Mouse (Mus musculus): ENCODE measurements around the gene Maml3. TPM values are rescaled to one million over a fixed set of nuclear protein-coding genes. Genes with fewer than 3 reads are reported as not detected.

Gene Maml3
- polyA plus RNA-seq, 1 experiment from 2014 or later: 5.7 TPM

DNA sequence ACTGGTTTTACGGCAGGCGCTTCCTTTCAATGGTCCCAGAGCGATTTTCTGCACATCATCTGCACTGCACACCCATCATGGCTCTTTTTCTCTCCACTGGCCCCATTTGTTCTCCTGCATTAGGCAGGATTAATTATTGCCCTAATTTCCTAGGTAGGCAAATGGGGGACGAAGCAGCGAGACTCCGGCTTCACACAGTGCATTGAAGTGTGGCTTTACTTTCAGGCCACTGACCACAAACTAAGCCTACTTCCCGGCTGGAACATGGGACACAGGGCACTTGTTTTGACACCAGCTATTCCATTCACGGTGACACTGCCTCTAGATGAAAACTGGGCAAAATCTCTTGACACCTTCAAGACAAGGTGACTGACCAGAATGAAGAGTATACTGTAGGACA lies 358.1 kb downstream of the Maml3 start:
- H3K9ac ChIP-seq (ENCODE audit: low read depth, low read length): no peak overlapping the region
- no peaks in the 10 kb centered on the region for H3K9me3 ChIP-seq (replicated peaks; ENCODE audit: control insufficient read depth, low read length, poor library complexity, severe bottlenecking)
- peaks cover 22% of the 10 kb centered on the region for H3K4me1 ChIP-seq (ENCODE audit: control insufficient read depth, insufficient read depth, low read length)
- H3K4me2 ChIP-seq (ENCODE audit: low read length): no peak overlapping the region
- no peak for ATAC-seq
- H3K27me3 ChIP-seq (ENCODE audit: control insufficient read depth, insufficient read depth, low read depth, low read length): no peaks in the 10 kb centered on the region
- H3K36me3 ChIP-seq (ENCODE audit: control insufficient read depth, insufficient read depth, low read length): no peaks in the 10 kb centered on the region
- H3K27ac ChIP-seq (ENCODE audit: low read length): no peak overlapping the region
- H3K4me3 ChIP-seq (ENCODE audit: low read depth, low read length): no peak overlapping the region
- 65% methylated on average over 8 of the region's 8 CpGs for WGBS

DNA sequence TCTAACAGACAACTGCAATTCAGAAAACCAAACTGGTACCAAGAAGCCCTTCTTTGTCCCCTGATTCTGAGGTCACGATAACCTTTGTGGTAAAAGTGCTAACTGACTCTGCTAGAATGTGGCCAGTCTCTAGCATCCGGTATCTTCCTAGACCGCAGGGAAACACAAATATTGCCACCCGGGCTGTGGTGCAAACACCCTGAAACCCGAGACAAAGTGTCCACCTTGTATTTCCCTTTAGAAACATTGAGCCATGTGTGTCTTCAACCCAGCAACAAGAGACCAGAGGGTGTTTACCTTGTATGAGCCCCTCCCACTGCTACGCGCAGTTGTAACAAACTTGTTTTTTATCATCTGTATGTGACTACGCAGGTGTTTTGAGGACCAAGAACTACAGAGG lies 359.7 kb downstream of the Maml3 start:
- Histone ChIP-seq H3K27me3 (ENCODE audit: control insufficient read depth, insufficient read depth, low read depth, low read length) (no peaks in the 10 kb centered on the region), H3K4me1 (ENCODE audit: control insufficient read depth, insufficient read depth, low read length) (peaks cover 25% of the 10 kb centered on the region), H3K27ac (ENCODE audit: low read length) (no peak overlapping the region), H3K4me2 (ENCODE audit: low read length) (no peak overlapping the region), H3K36me3 (ENCODE audit: control insufficient read depth, insufficient read depth, low read length) (no peaks in the 10 kb centered on the region), H3K9ac (ENCODE audit: low read depth, low read length) (no peak overlapping the region), H3K9me3 (replicated peaks; ENCODE audit: control insufficient read depth, low read length, poor library complexity, severe bottlenecking) (no peaks in the 10 kb centered on the region), H3K4me3 (ENCODE audit: low read depth, low read length) (no peak overlapping the region)
- WGBS: 93% methylated on average over 8 of the region's 8 CpGs
- ATAC-seq: no peak

DNA sequence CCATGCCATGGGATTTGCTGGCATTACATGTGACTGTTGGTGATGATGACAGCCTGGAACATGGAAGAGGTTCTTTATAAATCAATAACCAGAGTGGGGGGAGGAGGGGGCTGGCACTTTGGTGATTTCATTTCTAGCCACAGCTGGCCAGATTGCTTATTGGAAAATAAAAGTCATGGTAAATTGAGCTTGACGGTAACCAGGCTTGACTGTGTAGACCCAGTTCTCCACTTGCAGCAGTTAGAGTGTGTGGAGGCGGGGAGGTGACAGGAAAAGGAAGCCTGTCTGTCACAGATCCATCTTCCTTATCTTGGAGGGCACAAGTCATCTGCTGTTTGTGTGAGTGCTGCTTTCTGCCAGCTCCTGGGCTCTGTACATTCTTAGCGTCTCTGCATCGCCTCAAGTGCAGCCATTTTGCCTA lies 360.5 kb downstream of the Maml3 start:
- Histone ChIP-seq H3K4me2 (ENCODE audit: low read length) (no peak overlapping the region), H3K9ac (ENCODE audit: low read depth, low read length) (no peak overlapping the region), H3K9me3 (replicated peaks; ENCODE audit: control insufficient read depth, low read length, poor library complexity, severe bottlenecking) (no peaks in the 10 kb centered on the region), H3K4me1 (ENCODE audit: control insufficient read depth, insufficient read depth, low read length) (peaks cover 20% of the 10 kb centered on the region), H3K4me3 (ENCODE audit: low read depth, low read length) (no peak overlapping the region), H3K27me3 (ENCODE audit: control insufficient read depth, insufficient read depth, low read depth, low read length) (no peaks in the 10 kb centered on the region), H3K27ac (ENCODE audit: low read length) (no peak overlapping the region), H3K36me3 (ENCODE audit: control insufficient read depth, insufficient read depth, low read length) (no peaks in the 10 kb centered on the region)
- WGBS: 86% methylated on average over 4 of the region's 4 CpGs
- ATAC-seq: no peak

DNA sequence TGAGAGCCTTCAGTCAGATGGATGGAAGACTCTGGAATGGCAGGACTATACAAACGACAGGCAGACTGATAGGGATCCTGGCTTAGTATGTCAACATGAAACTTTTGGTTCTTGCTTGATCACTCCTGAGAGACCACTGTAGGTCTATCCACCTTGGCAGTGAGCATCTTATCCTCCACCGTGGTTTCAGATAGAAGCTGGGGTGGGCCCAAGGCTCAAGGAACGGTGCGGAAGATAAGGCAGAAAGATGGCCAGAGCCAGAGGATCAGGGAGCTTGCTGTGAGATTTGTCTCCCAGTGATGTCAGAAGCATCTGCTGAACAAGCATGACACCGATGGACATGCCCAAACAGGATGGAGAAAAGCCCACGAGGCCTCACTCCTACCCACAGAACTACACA lies 362.5 kb downstream of the Maml3 start:
- no peak overlapping the region for H3K27ac ChIP-seq (ENCODE audit: low read length)
- peaks cover 18% of the 10 kb centered on the region for H3K4me1 ChIP-seq (ENCODE audit: control insufficient read depth, insufficient read depth, low read length)
- no peaks in the 10 kb centered on the region for H3K9me3 ChIP-seq (replicated peaks; ENCODE audit: control insufficient read depth, low read length, poor library complexity, severe bottlenecking)
- no peaks in the 10 kb centered on the region for H3K27me3 ChIP-seq (ENCODE audit: control insufficient read depth, insufficient read depth, low read depth, low read length)
- no peak for ATAC-seq
- H3K4me2 ChIP-seq (ENCODE audit: low read length): no peak overlapping the region
- no peak overlapping the region for H3K4me3 ChIP-seq (ENCODE audit: low read depth, low read length)
- H3K9ac ChIP-seq (ENCODE audit: low read depth, low read length): no peak overlapping the region
- no peaks in the 10 kb centered on the region for H3K36me3 ChIP-seq (ENCODE audit: control insufficient read depth, insufficient read depth, low read length)
- WGBS: 94% methylated on average over 6 of the region's 6 CpGs

DNA sequence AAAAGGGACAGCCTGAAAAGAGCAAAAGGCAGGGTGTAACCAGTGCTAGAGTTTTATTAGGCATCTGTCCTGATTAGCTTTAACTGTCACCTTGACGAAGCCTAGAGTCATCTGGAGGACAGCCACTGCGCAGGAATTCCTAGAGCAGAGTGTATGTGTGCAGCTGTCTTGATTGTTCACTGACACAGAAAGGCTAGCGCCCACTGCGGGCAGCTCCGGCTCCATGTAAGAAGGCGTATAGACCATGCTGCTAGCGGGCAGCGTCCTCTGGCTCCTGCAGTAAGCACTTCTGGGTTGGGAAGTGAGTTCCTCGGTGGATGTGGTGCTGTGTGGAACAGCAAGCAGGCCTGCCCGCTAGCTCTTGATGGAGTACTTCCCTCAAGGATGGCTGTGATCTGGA lies 363.1 kb downstream of the Maml3 start:
- Histone ChIP-seq H3K27me3 (ENCODE audit: control insufficient read depth, insufficient read depth, low read depth, low read length) (no peaks in the 10 kb centered on the region), H3K4me1 (ENCODE audit: control insufficient read depth, insufficient read depth, low read length) (peaks cover 18% of the 10 kb centered on the region), H3K36me3 (ENCODE audit: control insufficient read depth, insufficient read depth, low read length) (no peaks in the 10 kb centered on the region), H3K4me2 (ENCODE audit: low read length) (no peak overlapping the region), H3K4me3 (ENCODE audit: low read depth, low read length) (no peak overlapping the region), H3K9me3 (replicated peaks; ENCODE audit: control insufficient read depth, low read length, poor library complexity, severe bottlenecking) (no peaks in the 10 kb centered on the region), H3K9ac (ENCODE audit: low read depth, low read length) (no peak overlapping the region), H3K27ac (ENCODE audit: low read length) (peak overlapping the region; percentile 43; the same call in 1 of the 2 replicates)
- no peak for ATAC-seq
- 73% methylated on average over 10 of the region's 10 CpGs for WGBS

DNA sequence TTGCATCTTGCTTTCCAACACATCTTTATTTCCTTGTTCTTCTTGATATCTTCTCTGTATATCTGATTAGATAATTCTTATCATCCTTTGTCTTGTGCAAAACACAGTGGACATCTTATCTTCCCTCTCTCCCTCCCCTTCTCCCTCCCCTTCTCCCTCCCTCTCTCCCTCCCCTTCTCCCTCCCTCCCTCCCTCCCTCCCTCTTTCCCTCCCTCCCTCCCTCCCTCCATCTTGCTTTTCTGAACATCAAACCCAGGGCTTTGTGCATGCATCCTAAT lies 365.1 kb downstream of the Maml3 start:
- Histone ChIP-seq H3K9me3 (replicated peaks; ENCODE audit: control insufficient read depth, low read length, poor library complexity, severe bottlenecking) (no peaks in the 10 kb centered on the region), H3K4me3 (ENCODE audit: low read depth, low read length) (no peak overlapping the region), H3K27me3 (ENCODE audit: control insufficient read depth, insufficient read depth, low read depth, low read length) (no peaks in the 10 kb centered on the region), H3K36me3 (ENCODE audit: control insufficient read depth, insufficient read depth, low read length) (no peaks in the 10 kb centered on the region), H3K4me2 (ENCODE audit: low read length) (no peak overlapping the region), H3K27ac (ENCODE audit: low read length) (peak overlapping the region; percentile 85), H3K9ac (ENCODE audit: low read depth, low read length) (no peak overlapping the region), H3K4me1 (ENCODE audit: control insufficient read depth, insufficient read depth, low read length) (peaks cover 18% of the 10 kb centered on the region)
- ATAC-seq: no peak

DNA sequence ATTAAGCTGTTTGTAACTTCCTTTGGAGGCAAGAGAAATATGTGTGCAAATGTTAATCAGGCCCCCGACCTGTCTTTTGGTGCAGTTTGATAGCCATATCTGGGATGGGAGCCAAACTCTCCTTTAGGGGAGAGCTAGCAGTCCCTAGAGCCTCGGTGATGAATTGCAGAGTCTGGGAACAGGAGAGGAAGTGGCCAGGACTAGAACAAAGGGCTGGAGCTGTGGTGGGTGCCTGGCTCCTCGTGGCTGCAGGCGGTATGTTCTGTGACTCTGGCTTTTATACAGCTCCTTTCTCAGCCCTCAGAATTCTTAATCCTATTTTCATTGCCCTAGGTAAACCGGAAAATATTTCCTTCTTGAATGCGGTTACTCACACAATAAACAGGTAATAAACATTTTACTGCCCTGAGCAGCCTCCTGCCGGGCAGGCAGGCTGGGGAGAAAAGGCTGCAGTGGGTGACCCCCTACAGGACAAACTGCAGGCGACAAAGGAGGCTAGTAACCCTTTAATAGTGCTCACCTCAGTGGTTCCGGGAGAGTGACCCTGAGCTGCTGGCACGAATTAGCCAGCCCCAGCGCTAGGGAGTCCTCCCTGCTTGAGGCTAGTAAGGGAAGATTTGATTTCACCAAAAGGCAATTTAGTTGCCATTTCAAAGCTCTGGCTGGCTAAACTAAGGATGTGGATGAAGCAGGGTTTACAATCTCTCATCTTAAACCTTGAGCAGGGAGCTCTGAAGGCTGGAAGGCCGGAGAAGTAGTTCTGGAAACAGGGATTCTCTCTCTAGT lies 365.6 kb downstream of the Maml3 start:
- no peaks in the 10 kb centered on the region for H3K9me3 ChIP-seq (replicated peaks; ENCODE audit: control insufficient read depth, low read length, poor library complexity, severe bottlenecking)
- H3K4me3 ChIP-seq (ENCODE audit: low read depth, low read length): no peak overlapping the region
- peak overlapping the region; percentile 47; the same call in 1 of the 2 replicates for H3K9ac ChIP-seq (ENCODE audit: low read depth, low read length)
- H3K27ac ChIP-seq (ENCODE audit: low read length): peak overlapping the region; percentile 85
- peaks cover 18% of the 10 kb centered on the region for H3K4me1 ChIP-seq (ENCODE audit: control insufficient read depth, insufficient read depth, low read length)
- H3K4me2 ChIP-seq (ENCODE audit: low read length): no peak overlapping the region
- no peaks in the 10 kb centered on the region for H3K27me3 ChIP-seq (ENCODE audit: control insufficient read depth, insufficient read depth, low read depth, low read length)
- WGBS: 6% methylated on average over 12 of the region's 12 CpGs
- H3K36me3 ChIP-seq (ENCODE audit: control insufficient read depth, insufficient read depth, low read length): no peaks in the 10 kb centered on the region
- ATAC-seq: peak; percentile 75

DNA sequence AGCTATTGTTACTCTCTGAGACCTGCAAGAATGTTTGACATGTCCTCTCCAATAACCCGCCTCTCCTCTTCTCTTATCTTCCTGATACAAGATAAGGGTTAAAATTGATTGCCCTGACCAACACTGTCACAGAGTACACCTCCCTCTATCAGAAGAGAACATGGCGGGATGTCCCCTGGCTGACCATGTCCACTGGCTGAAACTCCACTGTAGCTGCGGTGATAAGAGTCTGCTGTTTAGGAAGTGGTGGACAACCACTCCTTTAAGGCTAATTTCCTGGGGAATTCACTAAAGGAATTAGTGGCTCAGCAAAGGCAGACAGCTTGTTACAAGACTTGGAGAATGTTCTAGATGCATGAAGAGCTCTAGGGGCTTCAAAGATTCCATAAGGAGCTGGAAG lies 371.2 kb downstream of the Maml3 start:
- Histone ChIP-seq H3K4me1 (ENCODE audit: control insufficient read depth, insufficient read depth, low read length) (peaks cover 21% of the 10 kb centered on the region), H3K9me3 (replicated peaks; ENCODE audit: control insufficient read depth, low read length, poor library complexity, severe bottlenecking) (no peaks in the 10 kb centered on the region), H3K4me2 (ENCODE audit: low read length) (no peak overlapping the region), H3K27ac (ENCODE audit: low read length) (no peak overlapping the region), H3K27me3 (ENCODE audit: control insufficient read depth, insufficient read depth, low read depth, low read length) (no peaks in the 10 kb centered on the region), H3K9ac (ENCODE audit: low read depth, low read length) (no peak overlapping the region), H3K4me3 (ENCODE audit: low read depth, low read length) (no peak overlapping the region), H3K36me3 (ENCODE audit: control insufficient read depth, insufficient read depth, low read length) (no peaks in the 10 kb centered on the region)
- 93% methylated on average over 3 of the region's 3 CpGs for WGBS
- ATAC-seq: no peak

DNA sequence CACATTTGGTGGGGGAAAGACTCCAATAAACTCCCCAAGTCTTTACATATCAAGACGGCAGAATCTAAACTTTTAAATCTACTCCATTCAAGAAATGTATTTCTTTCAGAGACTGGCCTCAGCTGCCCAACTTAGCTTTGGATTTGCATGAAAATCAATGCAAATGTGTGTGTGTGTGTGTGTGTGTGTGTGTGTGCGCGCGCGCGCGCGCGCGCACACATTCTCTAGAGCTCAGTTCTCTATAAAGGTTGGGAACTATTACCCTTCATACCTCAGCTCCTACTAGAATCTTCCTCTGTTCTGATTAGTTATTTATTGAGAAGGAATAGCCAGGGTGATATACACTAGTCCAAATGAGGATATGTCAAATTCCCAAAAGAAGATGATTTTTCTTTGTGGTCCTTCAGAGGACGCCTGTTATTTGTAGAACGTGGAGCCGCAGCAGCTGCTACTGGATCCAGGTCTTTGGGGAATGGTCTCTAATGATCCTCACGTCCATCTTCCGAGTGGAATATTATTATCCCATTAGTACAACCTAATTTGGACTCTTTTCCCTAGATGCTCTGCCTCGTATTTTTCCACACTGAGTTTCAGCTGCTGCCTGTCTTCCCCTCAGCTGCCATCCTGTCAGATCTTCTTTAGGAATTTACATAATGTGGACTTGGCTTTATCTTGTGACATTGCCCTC lies 372.8 kb downstream of the Maml3 start:
- H3K4me1 ChIP-seq (ENCODE audit: control insufficient read depth, insufficient read depth, low read length): peaks cover 27% of the 10 kb centered on the region
- H3K36me3 ChIP-seq (ENCODE audit: control insufficient read depth, insufficient read depth, low read length): no peaks in the 10 kb centered on the region
- H3K27ac ChIP-seq (ENCODE audit: low read length): peak overlapping the region; percentile 8; the same call in 1 of the 2 replicates
- no peaks in the 10 kb centered on the region for H3K9me3 ChIP-seq (replicated peaks; ENCODE audit: control insufficient read depth, low read length, poor library complexity, severe bottlenecking)
- H3K9ac ChIP-seq (ENCODE audit: low read depth, low read length): no peak overlapping the region
- no peak for ATAC-seq
- no peak overlapping the region for H3K4me3 ChIP-seq (ENCODE audit: low read depth, low read length)
- no peak overlapping the region for H3K4me2 ChIP-seq (ENCODE audit: low read length)
- no peaks in the 10 kb centered on the region for H3K27me3 ChIP-seq (ENCODE audit: control insufficient read depth, insufficient read depth, low read depth, low read length)
- 47% methylated on average over 16 of the region's 16 CpGs for WGBS
